Mouse (Mus musculus) MEL (cell line): ENCODE results near the gene Synrg. TPM values are rescaled to one million over a fixed set of nuclear protein-coding genes. Genes with fewer than 3 reads are reported as not detected.

Experiments used
- DNase-seq: peaks from one replicate; pipeline ENCODE4 v3.0.0; 2011; ENCODE audit warnings: low read depth, low spot score
- H3K27ac ChIP-seq: 2 replicates; pipeline ENCODE4 v1.5.1; 2012; ENCODE audit warnings: low read depth, mild to moderate bottlenecking, control low read depth, low read length, moderate library complexity; ENCODE audit not compliant: control insufficient read depth
- H3K27me3 ChIP-seq, 2 experiments: fragments of 150-350 bp in 1 of 2; sonication (generic) in 1 of 2; 2 replicates each; pipeline ENCODE4 v1.6.1; 2012; ENCODE audit warnings: low read length in 2 of 2, mild to moderate bottlenecking in 2 of 2, improper control_type of control experiment in 1 of 2, moderate library complexity in 1 of 2; ENCODE audit not compliant: insufficient read depth in 2 of 2, control insufficient read depth in 1 of 2
- H3K36me3 ChIP-seq, 2 experiments: 2 replicates each; pipeline ENCODE4 v1.6.1; 2012 to 2014; ENCODE audit warnings: low read length in 2 of 2, improper control_type of control experiment in 1 of 2, inconsistent platforms in 1 of 2, mild to moderate bottlenecking in 1 of 2; ENCODE audit not compliant: insufficient read depth in 2 of 2, control insufficient read depth in 1 of 2
- H3K4me1 ChIP-seq, 2 experiments: fragments of 150-350 bp in 1 of 2; sonication (generic) in 1 of 2; 2 replicates each; pipeline ENCODE4 v1.6.1; 2012; ENCODE audit warnings: low read length in 2 of 2, improper control_type of control experiment in 1 of 2, mild to moderate bottlenecking in 1 of 2; ENCODE audit not compliant: insufficient read depth in 2 of 2, control insufficient read depth in 1 of 2
- H3K4me3 ChIP-seq, 2 experiments: fragments of 150-350 bp in 1 of 2; sonication (generic) in 1 of 2; 2 replicates each; pipeline ENCODE4 v1.5.1; 2012; ENCODE audit warnings: low read depth in 2 of 2, low read length in 2 of 2, mild to moderate bottlenecking in 2 of 2, moderate library complexity in 2 of 2, control low read depth in 1 of 2, improper control_type of control experiment in 1 of 2; ENCODE audit not compliant: control insufficient read depth in 1 of 2, insufficient read depth in 1 of 2
- H3K79me2 ChIP-seq: 2 replicates; pipeline ENCODE4 v1.6.1; 2012; ENCODE audit warnings: mild to moderate bottlenecking, low read length, moderate library complexity; ENCODE audit not compliant: control insufficient read depth, poor library complexity, insufficient read depth
- H3K9ac ChIP-seq: 2 replicates; pipeline ENCODE4 v1.6.1; 2012; ENCODE audit warnings: low read depth, mild to moderate bottlenecking, control low read depth, low read length, moderate library complexity; ENCODE audit not compliant: control insufficient read depth, poor library complexity, severe bottlenecking
- H3K9me3 ChIP-seq: fragments of 150-350 bp; sonication (generic); replicated peaks from 2 replicates; pipeline ENCODE4 v1.6.1; 2012; ENCODE audit warnings: mild to moderate bottlenecking, low read length, improper control_type of control experiment, moderate library complexity; ENCODE audit not compliant: insufficient read depth
- E2F4 ChIP-seq: IDR thresholded peaks from 2 replicates; pipeline ENCODE4 v1.6.1; 2011; ENCODE audit warnings: low read depth, low read length, improper control_type of control experiment, borderline replicate concordance
- ELF1 ChIP-seq: IDR thresholded peaks from 2 replicates; pipeline ENCODE4 v1.6.1; 2014; ENCODE audit warnings: low read depth, mild to moderate bottlenecking, inconsistent platforms, low read length, improper control_type of control experiment, moderate library complexity
- HCFC1 ChIP-seq: IDR thresholded peaks from 2 replicates; pipeline ENCODE4 v1.6.1; 2012; ENCODE audit warnings: low read depth, mild to moderate bottlenecking, inconsistent platforms, low read length, improper control_type of control experiment, moderate library complexity
- MAFK ChIP-seq: IDR thresholded peaks from 2 replicates; pipeline ENCODE4 v1.6.1; 2011; ENCODE audit warnings: low read depth, mild to moderate bottlenecking, low read length, improper control_type of control experiment, borderline replicate concordance
- MAX ChIP-seq: IDR thresholded peaks from 2 replicates; pipeline ENCODE4 v1.6.1; 2011; ENCODE audit warnings: low read length, improper control_type of control experiment
- MAZ ChIP-seq: IDR thresholded peaks from 2 replicates; pipeline ENCODE4 v1.6.1; 2012; ENCODE audit warnings: low read depth, mild to moderate bottlenecking, inconsistent platforms, low read length, improper control_type of control experiment
- MXI1 ChIP-seq: IDR thresholded peaks from 2 replicates; pipeline ENCODE4 v1.6.1; 2011; ENCODE audit warnings: mild to moderate bottlenecking, low read depth, low read length, improper control_type of control experiment
- MYC ChIP-seq: IDR thresholded peaks from 2 replicates; pipeline ENCODE4 v1.6.1; 2011; ENCODE audit warnings: low read depth, mild to moderate bottlenecking, low read length, improper control_type of control experiment, moderate library complexity
- NELFE ChIP-seq: IDR thresholded peaks from 2 replicates; pipeline ENCODE4 v1.6.1; 2011; ENCODE audit warnings: low read depth, low read length, improper control_type of control experiment
- NRF1 ChIP-seq: IDR thresholded peaks from 2 replicates; pipeline ENCODE4 v1.6.1; 2014; ENCODE audit warnings: low read depth, mild to moderate bottlenecking, inconsistent platforms, low read length, improper control_type of control experiment, moderate library complexity; ENCODE audit not compliant: poor library complexity, insufficient read depth, severe bottlenecking
- POLR2A ChIP-seq, 2 experiments: IDR thresholded peaks; 2 replicates each; pipeline ENCODE4 v1.6.1; 2011 to 2012; ENCODE audit warnings: low read length in 2 of 2, mild to moderate bottlenecking in 2 of 2, control low read depth in 1 of 2, improper control_type of control experiment in 1 of 2, low read depth in 1 of 2, moderate library complexity in 1 of 2; ENCODE audit not compliant: control insufficient read depth in 1 of 2, insufficient read depth in 1 of 2, poor library complexity in 1 of 2
- POLR2AphosphoS5 ChIP-seq: IDR thresholded peaks from 2 replicates; pipeline ENCODE4 v1.6.1; 2012; ENCODE audit warnings: low read depth, borderline replicate concordance, mild to moderate bottlenecking, inconsistent platforms, low read length, moderate library complexity, mixed read lengths
- RAD21 ChIP-seq: IDR thresholded peaks from 2 replicates; pipeline ENCODE4 v1.6.1; 2011; ENCODE audit warnings: mild to moderate bottlenecking, low read depth, low read length, improper control_type of control experiment
- SIN3A ChIP-seq: IDR thresholded peaks from 2 replicates; pipeline ENCODE4 v1.6.1; 2012; ENCODE audit warnings: low read length, improper control_type of control experiment, inconsistent platforms
- SMC3 ChIP-seq: IDR thresholded peaks from 2 replicates; pipeline ENCODE4 v1.6.1; 2011; ENCODE audit warnings: low read depth, low read length, improper control_type of control experiment
- TBP ChIP-seq: IDR thresholded peaks from 2 replicates; pipeline ENCODE4 v1.8.0; 2011; ENCODE audit warnings: low read depth, low read length, improper control_type of control experiment
- UBTF ChIP-seq: IDR thresholded peaks from 2 replicates; pipeline ENCODE4 v1.6.1; 2012; ENCODE audit warnings: low read depth, mild to moderate bottlenecking, inconsistent platforms, low read length, improper control_type of control experiment, moderate library complexity, borderline replicate concordance; ENCODE audit not compliant: insufficient read depth
- USF1 ChIP-seq: IDR thresholded peaks from 2 replicates; pipeline ENCODE4 v1.6.1; 2014; ENCODE audit warnings: low read depth, mild to moderate bottlenecking, inconsistent platforms, low read length, improper control_type of control experiment, moderate library complexity
- ZKSCAN1 ChIP-seq: IDR thresholded peaks from 2 replicates; pipeline ENCODE4 v1.6.1; 2012; ENCODE audit warnings: low read depth, mild to moderate bottlenecking, inconsistent platforms, low read length, improper control_type of control experiment, moderate library complexity
- polyA plus RNA-seq, 2 experiments: library from polyadenylated mRNA; stranded (reverse) in 1 of 2; unstranded in 1 of 2; fragments of >175 nt in 1 of 2; fragments of >200 nt in 1 of 2; gene quantifications; 2 replicates each; pipeline versions ENCODE4 v1.2.1 to v1.2.4; 2012; ENCODE audit warnings: low replicate concordance in 2 of 2, low read depth in 1 of 2; ENCODE audit not compliant: insufficient read length in 2 of 2, insufficient read depth in 1 of 2, missing spikeins in 1 of 2
- total RNA-seq: library from RNA; depleted of rRNA; stranded (reverse); fragments of 300-350 nt; gene quantifications from 2 replicates; pipeline ENCODE4 v1.2.3, GENCODE M21; 2012

The Synrg gene
- total and polyA plus RNA-seq, 3 experiments, result 24.7 to 75.3 (median 26.4) TPM

DNA sequence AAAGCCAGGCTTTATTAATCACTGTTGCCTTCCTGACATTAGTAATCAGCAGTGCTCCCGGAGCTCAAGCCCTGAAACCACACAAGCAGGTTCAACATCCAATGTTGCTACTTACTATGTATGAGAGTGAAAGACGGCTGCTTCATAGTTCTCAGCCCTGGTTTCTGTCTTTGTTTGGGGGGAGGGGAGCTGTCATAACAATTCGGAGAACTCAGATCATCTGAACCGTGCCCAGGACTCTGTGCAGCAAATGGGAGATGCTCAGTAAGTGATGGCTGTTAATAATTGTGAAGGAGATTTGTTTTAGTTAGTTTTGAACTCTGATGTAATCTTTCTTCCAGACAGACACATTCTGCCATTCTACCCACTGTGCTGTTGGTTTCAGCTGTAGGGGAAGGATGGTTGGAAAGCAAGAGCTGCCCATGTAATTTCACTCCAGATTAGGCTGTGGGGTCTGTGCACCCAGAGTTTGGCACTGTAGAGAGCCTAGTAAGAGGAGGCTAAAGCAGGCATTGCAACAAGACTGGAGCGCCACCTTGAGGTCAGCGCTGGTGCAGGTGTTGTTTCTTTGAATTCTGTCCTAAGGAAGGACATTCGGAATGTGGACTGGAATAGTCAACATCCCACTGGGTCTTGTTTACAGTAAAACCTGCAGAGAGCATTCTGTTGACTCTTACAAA lies 28.1 kb upstream of the Synrg start (continued):
- TF ChIP-seq MXI1 (no peak), SMC3 (peak; percentile 77), ELF1 (no peak), MAX (no peak), USF1 (no peak), MYC (no peak), NELFE (no peak), SIN3A (no peak), MAFK (no peak), POLR2AphosphoS5 (no peak)
- TF ChIP-seq, all 39 proteins: peak for 6

DNA sequence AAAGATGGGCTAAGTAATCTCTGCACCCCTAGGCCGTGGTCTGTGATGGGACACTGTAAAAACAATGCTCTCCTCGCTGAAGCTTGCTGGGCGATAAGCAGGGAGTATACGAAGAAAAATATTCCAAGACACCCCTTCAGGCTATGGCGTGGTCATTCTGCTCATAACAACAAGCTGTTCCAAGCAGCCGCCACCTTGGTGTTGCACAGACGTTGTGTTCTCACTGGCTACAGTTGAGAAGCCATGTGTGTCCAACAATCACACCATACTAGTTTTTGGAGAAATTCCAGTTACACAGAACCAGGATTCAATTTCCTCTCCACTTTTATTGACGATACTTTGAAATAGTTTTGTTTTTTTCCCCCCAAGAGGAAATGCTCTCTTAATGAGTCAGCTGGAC lies 25.7 kb upstream of the Synrg start:
- no peak for DNase-seq
- Histone ChIP-seq H3K27ac (no peak overlapping the region), H3K36me3 (peaks cover 0 to 12% of the 10 kb centered on the region in 2 experiments; a peak in 2 of 4 replicates), H3K4me1 (peaks cover 4 to 7% of the 10 kb centered on the region in 2 experiments; a peak in 1 of 4 replicates), H3K79me2 (peaks cover 13% of the 10 kb centered on the region), H3K27me3 (peaks cover 1 to 3% of the 10 kb centered on the region in 2 experiments; a peak in 2 of 4 replicates), H3K9ac (no peak overlapping the region), H3K9me3 (no peaks in the 10 kb centered on the region), H3K4me3 (no peak overlapping the region)
- TF ChIP-seq HCFC1 (no peak), E2F4 (no peak), ZKSCAN1 (no peak), MYC (no peak), TBP (no peak), NRF1 (no peak), POLR2A (IDR thresholded peaks at IDR 0.05; ENCODE audit: control insufficient read depth in 1 of 2, insufficient read depth in 1 of 2, low read depth in 1 of 2, low read length in 2 of 2, poor library complexity in 1 of 2) (no peak), MAZ (no peak), RAD21 (no peak), UBTF (no peak)
